Mouse (Mus musculus) liver, postnatal 0 days (tissue): ENCODE results near the gene Steap2. TPM values are rescaled to one million over a fixed set of nuclear protein-coding genes. Genes with fewer than 3 reads are reported as not detected.
A peak's percentile ranks its signal among the peaks of the same experiment; 100 is the strongest.

ENCODE experiments used
- ATAC-seq: fragments of 200-750 bp; cut with Nextera tagmentation; 2 replicates; pipeline ENCODE4 v1.8.0; 2017; ENCODE audit warnings: mild to moderate bottlenecking, moderate library complexity
- DNase-seq: peaks from one replicate; pipeline ENCODE4 v3.0.0-alpha.2; 2016
- H3K27ac ChIP-seq: fragments of 300-500 bp; sonication (generic); 2 replicates; pipeline ENCODE4 v1.5.1; 2014; ENCODE audit warnings: antibody characterized with exemption, moderate library complexity, mild to moderate bottlenecking, low read depth
- H3K27me3 ChIP-seq: fragments of 300-500 bp; sonication (generic); 2 replicates; pipeline ENCODE4 v1.6.1; 2014; ENCODE audit warnings: low read length, control low read depth, mixed read lengths; ENCODE audit not compliant: insufficient read depth
- H3K36me3 ChIP-seq: fragments of 300-500 bp; sonication (generic); replicated peaks from 2 replicates; pipeline ENCODE4 v1.6.1; 2014; ENCODE audit warnings: mild to moderate bottlenecking, control low read depth, low read length, moderate library complexity, mixed read lengths; ENCODE audit not compliant: insufficient read depth
- H3K4me1 ChIP-seq: fragments of 300-500 bp; sonication (generic); 2 replicates; pipeline ENCODE4 v1.6.1; 2014; ENCODE audit warnings: antibody characterized with exemption, mild to moderate bottlenecking, control low read depth; ENCODE audit not compliant: insufficient read depth
- H3K4me2 ChIP-seq: fragments of 300-500 bp; sonication (generic); 2 replicates; pipeline ENCODE4 v1.6.1; 2014; ENCODE audit warnings: low read depth, mild to moderate bottlenecking, low read length, moderate library complexity, mixed read lengths
- H3K4me3 ChIP-seq: fragments of 300-500 bp; sonication (generic); 2 replicates; pipeline ENCODE4 v1.5.1; 2014; ENCODE audit warnings: low read depth, low read length
- H3K9ac ChIP-seq: fragments of 300-500 bp; sonication (generic); replicated peaks from 2 replicates; pipeline ENCODE4 v1.6.1; 2014; ENCODE audit warnings: mild to moderate bottlenecking, moderate library complexity
- H3K9me3 ChIP-seq: fragments of 300-500 bp; sonication (generic); 2 replicates; pipeline ENCODE4 v1.6.1; 2016; ENCODE audit warnings: mild to moderate bottlenecking, control low read depth, low read length, mixed read lengths
- CTCF ChIP-seq: sonication (generic); IDR thresholded peaks from 2 replicates; pipeline ENCODE4 v1.5.1; 2016; ENCODE audit warnings: antibody characterized with exemption, low read depth
- EP300 ChIP-seq: IDR thresholded peaks from 2 replicates; pipeline ENCODE4 v1.6.1; 2016; ENCODE audit warnings: antibody characterized with exemption, low read depth, mild to moderate bottlenecking
- WGBS: fragments of 180-500 bp; shearing (Covaris S2); extraction: QIAGEN DNeasy Blood & Tissue Kit; methylation state at CpG from one replicate; pipeline ENCODE4 v1.1.7; 2014; ENCODE audit not compliant: insufficient replicate concordance; 5-methylcytosine and 5-hydroxymethylcytosine counted together
- polyA plus RNA-seq: library from polyadenylated mRNA; unstranded; fragments of >200 nt; fragmentation: Nextera tagmentation; extraction: Ambion mirVana; gene quantifications from 2 replicates; pipeline ENCODE4 v1.2.1, GENCODE M21; 2015

Gene Steap2
- polyA plus RNA-seq, 1 experiment from 2014 or later, result 5.1 TPM

- no peak overlapping the region for H3K4me3 ChIP-seq
- TF ChIP-seq CTCF (no peak), EP300 (no peak)
- H3K36me3 ChIP-seq, result no peaks in the 10 kb centered on the region; the same call in 1 of the 2 replicates
- H3K4me2 ChIP-seq, result no peak overlapping the region
- DNase-seq, result no peak
- H3K9me3 ChIP-seq, result no peaks in the 10 kb centered on the region
- no peak overlapping the region for H3K9ac ChIP-seq
- no peaks in the 10 kb centered on the region for H3K27me3 ChIP-seq
- no peak for ATAC-seq
- no peak overlapping the region for H3K27ac ChIP-seq
- H3K4me1 ChIP-seq, result no peaks in the 10 kb centered on the region
Measured at GRCm38 (mm10) chr5:5679459-5679858, 14.9 kb downstream of the Steap2 start.

GRCm38 (mm10) chr5:5676082-5676481, 18.3 kb downstream of the Steap2 start:
- Histone ChIP-seq H3K4me2 (no peak overlapping the region), H3K27me3 (no peaks in the 10 kb centered on the region), H3K9ac (no peak overlapping the region), H3K4me1 (no peaks in the 10 kb centered on the region), H3K27ac (no peak overlapping the region), H3K4me3 (no peak overlapping the region), H3K9me3 (no peaks in the 10 kb centered on the region), H3K36me3 (no peaks in the 10 kb centered on the region; the same call in 1 of the 2 replicates)
- ATAC-seq (no peak), DNase-seq (no peak)
- no peak for TF ChIP-seq CTCF
- TF ChIP-seq EP300, result no peak
- WGBS, result 74% methylated on average over 3 of the region's 3 CpGs

- H3K27me3 ChIP-seq, result no peaks in the 10 kb centered on the region
- H3K9me3 ChIP-seq, result no peaks in the 10 kb centered on the region
- H3K9ac ChIP-seq, result no peak overlapping the region
- ATAC-seq, result no peak
- H3K27ac ChIP-seq, result no peak overlapping the region
- peaks cover 2% of the 10 kb centered on the region; the same call in 1 of the 2 replicates for H3K4me1 ChIP-seq
- no peak for DNase-seq
- H3K36me3 ChIP-seq, result no peaks in the 10 kb centered on the region; the same call in 1 of the 2 replicates
- 59% methylated on average over 7 of the region's 7 CpGs for WGBS
- no peak overlapping the region for H3K4me3 ChIP-seq
- TF ChIP-seq EP300, result no peak
- no peak for TF ChIP-seq CTCF
- H3K4me2 ChIP-seq, result no peak overlapping the region
Measured at GRCm38 (mm10) chr5:5668920-5669319, 25.5 kb downstream of the Steap2 start.

- TF ChIP-seq EP300 (no peak), CTCF (no peak)
- no peak overlapping the region for H3K9ac ChIP-seq
- no peak for DNase-seq
Measured at GRCm38 (mm10) chr5:5664371-5664926, 29.9 kb downstream of the Steap2 start.

GRCm38 (mm10) chr5:5663655-5664370, 30.6 kb downstream of the Steap2 start, which contains the start of gene Cfap69:
Gene Cfap69, minus strand, starts transcription at chr5:5664239.
- DNase-seq (peak; percentile 72), ATAC-seq (peak; percentile 67)
- TF ChIP-seq EP300 (no peak), CTCF (no peak)
- no peaks in the 10 kb centered on the region for H3K9me3 ChIP-seq
- H3K4me1 ChIP-seq, result peaks cover 5% of the 10 kb centered on the region; the same call in 1 of the 2 replicates
- H3K4me3 ChIP-seq, result peak within 1 kb of the TSS; percentile 56
- no peaks in the 10 kb centered on the region for H3K27me3 ChIP-seq
- under 1% methylated on average over 47 of the region's 48 CpGs for WGBS
- no peaks in the 10 kb centered on the region; the same call in 1 of the 2 replicates for H3K36me3 ChIP-seq
- no peak within 1 kb of the TSS for H3K27ac ChIP-seq
- peak within 1 kb of the TSS; percentile 41; the same call in 1 of the 2 replicates for H3K9ac ChIP-seq
- peak within 1 kb of the TSS; percentile 94 for H3K4me2 ChIP-seq

More at GRCm38 (mm10) chr5:5664371-5664926, 29.9 kb downstream of the Steap2 start:
- no peaks in the 10 kb centered on the region for H3K9me3 ChIP-seq
- H3K27ac ChIP-seq, result no peak overlapping the region
- H3K4me2 ChIP-seq, result peak overlapping the region; percentile 94
- no peaks in the 10 kb centered on the region for H3K27me3 ChIP-seq
- H3K36me3 ChIP-seq, result no peaks in the 10 kb centered on the region; the same call in 1 of the 2 replicates
- H3K4me3 ChIP-seq, result peak overlapping the region; percentile 56; the same call in 1 of the 2 replicates
- peaks cover 5% of the 10 kb centered on the region; the same call in 1 of the 2 replicates for H3K4me1 ChIP-seq
- no peak for ATAC-seq
- 56% methylated on average over 6 of the region's 6 CpGs for WGBS

- no peak for ATAC-seq
- Histone ChIP-seq H3K4me2 (peak overlapping the region; percentile 94), H3K27ac (no peak overlapping the region), H3K9me3 (no peaks in the 10 kb centered on the region), H3K27me3 (no peaks in the 10 kb centered on the region), H3K36me3 (no peaks in the 10 kb centered on the region; the same call in 1 of the 2 replicates), H3K4me3 (0 out of 2 replicates have a peak overlapping the region, but pooled peaks have one; percentile 56), H3K4me1 (peaks cover 10% of the 10 kb centered on the region; the same call in 1 of the 2 replicates), H3K9ac (no peak overlapping the region)
- TF ChIP-seq EP300 (no peak), CTCF (no peak)
- no peak for DNase-seq
- WGBS, result 52% methylated on average over 6 of the region's 6 CpGs
Measured at GRCm38 (mm10) chr5:5663057-5663456, 31.3 kb downstream of the Steap2 start.
